Mouse (Mus musculus) large intestine, adult 2 months (tissue): ENCODE measurements around the gene Pecam1. TPM values are rescaled to one million over a fixed set of nuclear protein-coding genes. Genes with fewer than 3 reads are reported as not detected.
A peak's percentile ranks its signal among the peaks of the same experiment; 100 is the strongest.
"Not testable (repeated sequence)": the region's sequence is repeated elsewhere in the genome, so short reads cannot be mapped to it uniquely, and the experiment has no call there.

Source experiments
- DNase-seq: peaks from one replicate; pipeline ENCODE4 v3.0.0-alpha.2; 2012; ENCODE audit warnings: low read depth, low spot score
- WGBS: fragments of 180-500 bp; shearing (Covaris S2); methylation state at CpG from one replicate; pipeline ENCODE4 v1.1.7; 2018; 5-methylcytosine and 5-hydroxymethylcytosine counted together
- polyA plus RNA-seq: library from polyadenylated mRNA; depleted of rRNA; stranded (reverse); fragments of >200 nt; gene quantifications from 2 replicates; pipeline ENCODE4 v1.2.3, GENCODE M21; 2012

Pecam1 gene
- polyA plus RNA-seq, 1 experiment: 15.8 TPM

- WGBS: 14% methylated on average over 13 of the region's 13 CpGs
- DNase-seq: peak; percentile 46
Observed at GRCm38 (mm10) chr11:106648347-106648746, 102.1 kb downstream of the Pecam1 start.

DNA sequence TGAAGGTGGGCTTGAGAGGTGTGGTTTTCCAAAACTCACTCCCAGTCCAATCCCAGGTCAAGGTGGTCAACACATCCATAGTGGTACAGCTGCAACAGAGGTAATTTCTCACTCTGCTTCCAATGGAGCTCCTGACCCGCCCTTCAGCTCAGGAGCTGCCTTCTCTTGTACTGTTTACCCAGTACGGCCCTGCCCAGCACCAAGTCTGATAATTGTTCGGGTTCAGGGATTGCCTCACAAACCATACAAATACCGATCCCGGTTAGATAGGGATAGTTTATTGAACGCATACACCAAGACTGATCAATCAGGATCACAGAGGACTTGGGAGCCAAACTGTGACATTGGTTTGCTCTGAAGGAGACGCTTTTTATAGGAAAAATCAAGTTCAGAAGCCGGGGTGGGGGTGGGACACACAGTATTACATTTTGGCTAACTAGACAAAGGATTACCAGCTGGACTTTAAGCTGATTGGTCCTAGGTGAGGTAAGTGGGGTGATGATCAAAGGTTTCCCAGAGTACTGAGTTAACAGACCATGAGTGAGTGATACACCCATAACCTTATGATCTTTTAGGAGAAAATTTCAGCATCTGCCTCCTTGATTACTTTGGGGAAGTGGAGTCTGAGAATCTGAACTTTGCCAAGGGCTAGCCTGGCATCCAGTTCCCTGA is 107.3 kb downstream of the Pecam1 start:
- WGBS: 59% methylated on average over 8 of the region's 8 CpGs
- no peak for DNase-seq

GRCm38 (mm10) chr11:106641580-106641979 is 108.8 kb downstream of the Pecam1 start:
- WGBS: 84% methylated on average over 1 of the region's 1 CpGs

DNA sequence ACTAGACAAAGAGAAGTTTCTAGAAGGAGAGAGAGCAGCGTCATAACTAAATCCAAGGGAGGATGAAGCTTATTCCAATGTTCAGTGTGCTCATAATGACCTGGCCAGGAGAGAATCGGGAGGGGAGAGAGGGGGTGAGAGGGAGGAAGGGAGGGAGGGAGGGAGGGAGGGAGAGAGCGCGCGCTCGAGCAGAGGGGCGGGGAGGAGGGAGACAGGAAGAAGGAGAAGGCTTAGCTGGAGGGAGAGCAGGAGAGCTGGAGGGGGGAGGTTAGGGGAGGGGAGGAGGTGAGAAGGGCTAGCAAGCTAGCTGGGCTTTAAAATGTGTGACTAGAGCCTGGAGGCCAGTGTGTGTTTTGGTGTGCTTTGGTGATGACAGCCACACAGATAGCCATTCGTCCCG is 110.4 kb downstream of the Pecam1 start:
- 17% methylated on average over 9 of the region's 9 CpGs for WGBS
- DNase-seq: no peak

More at GRCm38 (mm10) chr11:106641580-106641979, 108.8 kb downstream of the Pecam1 start:
- no peak for DNase-seq

- 28% methylated on average over 5 of the region's 5 CpGs for WGBS
- no peak for DNase-seq
Observed at GRCm38 (mm10) chr11:106639356-106639692, 111.1 kb downstream of the Pecam1 start.

- no peak for DNase-seq
- 59% methylated on average over 9 of the region's 9 CpGs for WGBS
Observed at GRCm38 (mm10) chr11:106638551-106639355, 111.7 kb downstream of the Pecam1 start.

GRCm38 (mm10) chr11:106637754-106638153 is 112.7 kb downstream of the Pecam1 start:
- DNase-seq: no peak
- 21% methylated on average over 7 of the region's 7 CpGs for WGBS

DNA sequence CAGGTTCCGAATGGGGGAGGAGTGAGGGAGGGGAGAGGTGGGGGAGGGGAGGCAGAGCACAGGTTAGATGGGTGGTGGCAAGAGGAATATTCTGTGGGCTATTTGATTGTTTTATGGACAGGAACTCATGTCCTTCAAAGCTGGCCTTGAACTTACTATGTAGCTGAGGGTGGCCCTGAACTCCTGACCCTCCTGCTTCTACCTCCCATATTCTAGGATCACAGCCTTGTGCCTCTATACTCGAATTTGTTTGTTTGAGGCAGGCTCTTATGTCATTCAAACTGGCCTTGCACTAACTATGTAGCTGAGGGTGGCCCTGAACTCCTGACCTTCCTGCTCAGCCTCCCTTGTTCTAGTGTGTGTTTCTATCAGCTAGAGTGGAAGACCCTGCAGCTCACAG is 114.5 kb downstream of the Pecam1 start:
- WGBS: 46% methylated on average over 2 of the region's 2 CpGs
- no peak for DNase-seq

DNA sequence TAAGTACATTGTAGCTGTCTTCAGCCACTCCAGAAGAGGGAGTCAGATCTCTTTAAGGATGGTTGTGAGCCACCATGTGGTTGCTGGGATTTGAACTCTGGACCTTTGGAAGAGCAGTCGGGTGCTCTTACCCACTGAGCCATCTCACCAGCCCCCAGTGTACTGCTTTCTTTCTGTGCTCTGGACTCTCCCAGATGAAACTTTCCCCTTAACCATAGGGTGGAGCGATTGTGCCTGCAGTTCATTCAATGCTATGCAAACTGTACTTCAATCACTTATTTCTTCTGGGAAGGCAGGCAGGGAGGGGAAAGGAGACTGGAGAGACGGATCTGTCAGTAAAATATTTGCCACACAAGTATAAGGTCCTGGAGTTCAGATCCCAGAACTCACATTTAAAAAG is 116.3 kb downstream of the Pecam1 start:
- not testable (repeated sequence) for DNase-seq
- 77% methylated on average over 3 of the region's 3 CpGs for WGBS

GRCm38 (mm10) chr11:106633456-106633855 is 117.0 kb downstream of the Pecam1 start:
- no peak for DNase-seq
- 98% methylated on average over 2 of the region's 2 CpGs for WGBS

DNA sequence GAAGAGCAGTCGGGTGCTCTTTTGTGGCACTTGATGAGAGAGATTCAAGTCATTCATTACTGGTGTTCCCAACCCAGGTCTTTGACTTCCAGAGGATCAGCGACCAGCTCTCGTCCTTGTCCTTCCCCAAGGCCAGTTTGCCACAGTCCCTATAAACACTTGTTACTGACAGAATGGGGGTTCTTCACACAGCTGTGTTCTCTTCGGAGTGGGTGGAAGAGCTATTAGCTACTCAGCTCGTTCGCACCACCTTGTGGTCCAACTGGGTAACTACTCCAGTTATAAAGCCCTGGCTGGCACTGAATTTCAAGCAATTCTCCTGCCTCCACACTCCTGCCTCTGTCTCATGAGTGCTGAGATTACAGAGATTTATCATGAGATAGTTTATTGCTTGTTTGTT is 122.7 kb downstream of the Pecam1 start:
- 18% methylated on average over 6 of the region's 6 CpGs for WGBS
- no peak for DNase-seq

DNA sequence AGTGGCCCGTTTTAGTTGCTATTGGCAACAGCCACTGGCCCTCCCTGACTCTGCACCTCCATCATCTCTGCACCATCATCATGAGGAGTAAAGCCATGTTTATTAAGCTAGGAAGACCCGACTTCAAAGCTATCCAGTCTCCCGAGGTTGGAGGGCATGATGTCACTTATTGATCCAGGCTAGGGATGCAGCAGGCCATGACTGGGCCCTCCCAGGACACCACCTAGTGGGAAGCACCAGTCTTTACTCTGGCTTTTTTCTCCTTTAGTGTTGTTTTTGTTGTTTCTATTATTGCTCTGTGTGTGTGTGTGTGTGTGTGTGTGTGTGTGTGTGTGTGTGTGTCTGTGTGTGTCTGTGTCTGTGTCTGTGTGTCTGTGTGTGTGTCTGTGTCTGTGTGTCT is 124.9 kb downstream of the Pecam1 start:
- WGBS: 36% methylated on average over 3 of the region's 3 CpGs
- no peak for DNase-seq

DNA sequence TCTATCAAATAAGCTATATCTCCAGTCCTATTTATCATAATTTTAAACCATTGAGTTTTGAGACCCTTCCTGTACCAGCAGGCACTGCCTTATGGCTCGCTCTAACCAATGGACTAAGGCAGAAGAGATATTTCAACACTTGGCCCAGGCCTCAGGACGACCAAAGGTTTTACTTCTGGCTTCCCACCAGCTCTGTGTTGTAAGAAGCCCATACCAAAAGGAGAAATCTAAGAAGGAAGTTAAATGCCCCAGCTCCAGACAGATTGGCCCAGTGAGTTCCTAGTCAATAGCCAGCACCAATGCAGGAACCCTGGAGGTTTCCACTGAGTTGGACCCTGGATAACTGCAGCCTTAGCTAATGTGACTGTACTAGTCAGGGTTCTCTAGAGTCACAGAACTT is 126.8 kb downstream of the Pecam1 start:
- 83% methylated on average over 2 of the region's 2 CpGs for WGBS
- no peak for DNase-seq

DNA sequence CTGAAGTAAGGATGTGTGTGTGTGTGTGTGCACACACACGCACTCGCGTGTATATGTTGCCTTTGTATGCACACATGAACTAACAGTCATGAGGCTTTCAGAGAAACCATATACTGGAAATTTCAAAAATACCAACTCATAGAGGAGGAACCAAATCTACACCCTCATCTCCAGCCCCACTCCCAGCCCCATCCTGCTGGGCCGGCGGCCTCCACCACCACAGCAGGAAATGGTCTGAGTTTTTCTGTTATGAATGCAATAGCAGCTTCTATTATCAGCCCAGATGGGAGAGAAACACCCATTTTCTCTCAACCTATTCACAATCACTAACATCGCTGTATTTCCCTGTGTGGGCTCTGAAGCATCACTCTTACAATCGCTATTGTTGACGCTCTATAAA is 128.4 kb downstream of the Pecam1 start:
- no peak for DNase-seq
- WGBS: 75% methylated on average over 8 of the region's 8 CpGs

DNA sequence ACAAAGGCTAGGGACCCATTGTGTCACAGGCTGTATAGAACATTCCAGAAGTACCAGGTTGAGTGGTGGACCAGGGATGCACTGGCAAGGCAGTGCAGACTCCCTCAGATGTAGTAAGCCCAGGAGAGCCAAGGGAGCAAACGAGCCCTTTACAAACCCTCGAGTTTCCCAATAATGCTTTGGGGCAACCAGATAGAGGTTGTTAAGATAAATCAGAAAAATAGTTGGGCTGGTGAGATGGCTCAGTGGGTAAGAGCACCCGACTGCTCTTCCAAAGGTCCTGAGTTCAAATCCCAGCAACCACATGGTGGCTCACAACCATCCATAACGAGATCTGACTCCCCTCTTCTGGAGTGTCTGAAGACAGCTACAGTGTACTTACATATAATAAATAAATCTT is 131.7 kb downstream of the Pecam1 start:
- 92% methylated on average over 4 of the region's 4 CpGs for WGBS

GRCm38 (mm10) chr11:106617821-106618580 is 132.4 kb downstream of the Pecam1 start:
- WGBS: 59% methylated on average over 13 of the region's 13 CpGs
- no peak for DNase-seq

More for the DNA sequence above, 131.7 kb downstream of the Pecam1 start:
- DNase-seq: not testable (repeated sequence)

- 71% methylated on average over 4 of the region's 4 CpGs for WGBS
Observed at GRCm38 (mm10) chr11:106615561-106615960, 134.9 kb downstream of the Pecam1 start.

DNA sequence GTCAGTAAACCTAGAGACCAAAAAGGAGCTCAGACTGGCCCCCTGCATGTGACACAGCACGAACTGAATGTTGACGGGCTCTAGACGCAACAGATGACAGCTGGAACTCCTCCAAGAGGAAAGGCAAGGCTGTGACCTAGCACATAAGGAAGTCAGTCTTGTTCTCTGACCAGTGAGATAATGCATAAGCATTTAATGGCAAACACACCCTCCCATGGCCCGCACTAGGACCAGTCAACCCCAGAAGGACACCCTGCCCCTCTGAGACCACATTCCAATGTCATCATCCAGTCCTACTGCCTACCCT is 136.1 kb downstream of the Pecam1 start:
- WGBS: 16% methylated on average over 4 of the region's 4 CpGs
- DNase-seq: peak; percentile 83

More at GRCm38 (mm10) chr11:106615561-106615960, 134.9 kb downstream of the Pecam1 start:
- no peak for DNase-seq

- DNase-seq: no peak
- WGBS: 41% methylated on average over 15 of the region's 15 CpGs
Observed at GRCm38 (mm10) chr11:106613638-106614338, 136.6 kb downstream of the Pecam1 start.
